Mouse (Mus musculus) kidney, adult 8-10 months (tissue): ENCODE data around the gene Srpk3.
"Not testable (repeated sequence)": the region's sequence is repeated elsewhere in the genome, so short reads cannot be mapped to it uniquely, and the experiment has no call there.

ENCODE experiments used
- DNase-seq, 2 experiments: peaks; one replicate each; pipeline ENCODE4 v3.0.0; 2022

Srpk3 gene

GRCm38 (mm10) chrX:73774168-73774760, at the start of gene Srpk3:
Srpk3 (plus strand) TSS chrX:73774405.
- no peak for DNase-seq

DNA sequence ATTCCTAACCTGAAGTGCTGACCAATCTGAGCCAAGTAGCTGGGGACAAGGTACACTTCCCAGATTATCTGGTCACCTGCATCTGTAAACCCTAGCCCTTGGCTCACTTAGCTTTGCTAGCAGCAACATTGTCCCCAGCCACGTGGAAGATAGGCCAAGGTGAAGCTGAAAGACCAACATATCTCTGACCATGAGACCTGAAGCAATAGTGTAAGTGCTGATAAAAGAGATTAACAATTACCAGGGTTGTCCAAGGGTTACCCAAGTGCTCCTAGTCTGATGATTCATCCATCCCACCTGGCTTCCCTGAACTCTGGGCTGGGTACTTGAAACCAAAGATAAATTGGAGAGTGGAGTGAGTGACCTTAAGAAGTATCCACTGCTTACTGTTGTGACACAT, 43.3 kb upstream of the Srpk3 start:
- no peak for DNase-seq

- no peak for DNase-seq
Observed at GRCm38 (mm10) chrX:73738155-73738554, 36.0 kb upstream of the Srpk3 start.

DNA sequence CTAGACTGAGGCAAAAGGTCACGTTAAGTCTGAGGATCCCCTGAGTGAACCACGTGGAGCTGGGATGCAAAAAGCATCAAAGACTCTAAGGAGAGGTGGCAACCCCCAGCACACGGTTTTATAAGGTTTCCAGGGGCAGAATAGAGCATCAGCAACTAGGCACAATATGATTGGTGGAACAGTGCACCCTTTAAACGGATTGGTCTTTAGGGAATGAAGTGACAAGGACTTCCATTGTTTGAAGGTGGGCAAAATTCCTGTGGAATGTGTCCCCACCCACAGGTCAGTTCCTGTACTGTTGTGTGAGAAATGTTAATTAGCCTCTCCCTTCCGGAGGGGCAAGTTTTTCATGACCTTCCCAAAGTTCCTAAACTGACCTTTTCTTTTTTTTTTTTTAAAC, 35.1 kb upstream of the Srpk3 start:
- no peak for DNase-seq

DNA sequence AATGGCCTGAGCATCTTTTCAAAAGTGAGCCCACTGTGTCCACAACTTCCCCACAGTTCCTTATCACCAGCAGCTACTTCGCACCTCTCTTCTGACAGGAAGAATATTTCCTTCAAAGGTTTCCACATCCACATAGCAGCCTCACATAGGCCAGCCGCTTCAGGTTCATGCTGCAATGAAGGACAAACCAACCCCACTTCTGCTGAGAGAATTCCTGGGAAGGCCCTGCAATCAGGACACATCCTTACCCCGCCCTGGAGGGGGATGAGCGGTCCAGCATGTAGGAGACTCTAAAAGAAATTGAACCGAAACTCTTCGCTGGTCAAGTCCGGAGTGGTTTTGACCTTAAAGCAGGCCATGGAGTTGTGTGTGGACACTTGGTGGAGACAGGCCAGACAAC, 34.4 kb upstream of the Srpk3 start:
- not testable (repeated sequence) for DNase-seq

DNA sequence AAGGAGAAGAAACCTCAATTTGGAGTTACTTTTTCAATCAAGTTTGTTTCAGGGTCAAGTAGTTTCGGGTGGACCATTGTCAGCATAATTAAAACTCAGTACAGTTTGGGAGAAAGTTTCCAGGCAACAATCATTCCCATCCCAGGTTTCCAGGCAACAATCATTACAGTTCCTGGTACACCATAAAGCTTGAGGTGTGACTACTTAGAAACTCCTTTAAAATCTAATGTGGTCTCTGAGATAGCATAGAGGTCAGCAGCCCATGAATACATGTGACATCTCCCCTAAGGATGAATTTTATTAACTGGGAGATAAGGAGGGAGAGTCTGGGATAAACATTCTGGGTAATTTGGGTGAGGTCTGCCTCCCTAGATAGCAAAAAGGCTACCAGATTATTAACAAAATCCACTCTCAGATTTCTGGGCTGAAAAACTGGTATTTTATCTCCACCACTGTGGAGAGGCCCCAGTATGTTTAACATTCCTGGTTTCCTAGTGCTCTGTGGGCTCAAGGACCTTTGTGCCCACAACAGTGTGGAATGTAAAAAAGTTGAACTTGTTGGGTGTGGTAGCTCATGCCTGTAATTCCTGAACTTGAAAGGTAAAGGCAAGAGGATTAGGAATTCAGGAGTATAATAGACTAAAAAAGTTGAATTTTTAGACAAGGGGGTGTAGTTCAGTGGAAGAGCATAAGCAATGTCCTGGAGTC, 29.3 kb upstream of the Srpk3 start:
- DNase-seq, result no peak

GRCm38 (mm10) chrX:73748977-73749376, 25.2 kb upstream of the Srpk3 start:
- no peak for DNase-seq

DNA sequence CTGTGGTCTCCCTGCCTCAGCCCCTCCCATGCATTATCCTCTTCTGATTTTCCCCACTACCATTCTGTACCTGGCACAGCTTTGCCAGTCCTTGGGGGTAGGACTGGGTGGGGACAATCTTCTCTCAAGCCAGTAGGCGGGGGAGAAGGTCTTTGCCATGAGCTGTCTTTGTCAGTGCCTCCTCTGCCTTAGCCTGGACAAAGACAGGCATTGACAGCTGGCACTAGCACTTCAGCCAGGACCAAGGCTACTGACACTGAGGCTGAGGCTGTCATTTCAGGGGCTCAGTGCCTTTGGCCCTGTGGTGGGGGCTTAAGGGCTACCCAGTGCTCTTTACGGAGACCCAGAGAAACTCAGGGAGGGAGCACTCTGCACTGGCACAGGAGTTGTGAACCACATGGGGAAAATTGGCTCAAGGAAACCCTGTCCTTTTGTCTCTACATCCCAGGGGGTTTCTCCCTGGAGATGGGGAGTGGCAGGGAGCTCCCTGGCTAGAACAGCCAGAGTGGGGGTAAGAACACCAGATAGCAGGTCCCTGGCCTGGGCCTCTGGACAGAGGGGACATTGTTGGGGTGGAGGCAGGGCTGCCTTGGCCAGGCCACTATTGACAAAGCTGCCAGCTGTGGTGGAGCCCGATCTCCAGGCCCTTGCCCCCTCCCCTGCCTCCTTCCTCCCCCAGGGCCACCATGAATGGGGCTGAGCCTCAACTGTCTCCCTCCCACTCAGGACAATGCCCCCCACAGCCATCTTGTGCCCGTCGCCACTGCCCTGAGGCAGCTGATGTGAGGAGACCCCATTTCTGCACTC, 17.7 kb upstream of the Srpk3 start, which contains the start of gene Plxnb3:
Plxnb3 (plus strand) TSS at position 757 of the 807 bp plus-strand sequence.
- DNase-seq, result no peak

GRCm38 (mm10) chrX:73758611-73759290, 15.5 kb upstream of the Srpk3 start:
- no peak for DNase-seq

GRCm38 (mm10) chrX:73765311-73765710, 8.9 kb upstream of the Srpk3 start:
- peak; percentile 48 to 50 for DNase-seq

GRCm38 (mm10) chrX:73767267-73767666, 6.9 kb upstream of the Srpk3 start:
- DNase-seq, result no peak

DNA sequence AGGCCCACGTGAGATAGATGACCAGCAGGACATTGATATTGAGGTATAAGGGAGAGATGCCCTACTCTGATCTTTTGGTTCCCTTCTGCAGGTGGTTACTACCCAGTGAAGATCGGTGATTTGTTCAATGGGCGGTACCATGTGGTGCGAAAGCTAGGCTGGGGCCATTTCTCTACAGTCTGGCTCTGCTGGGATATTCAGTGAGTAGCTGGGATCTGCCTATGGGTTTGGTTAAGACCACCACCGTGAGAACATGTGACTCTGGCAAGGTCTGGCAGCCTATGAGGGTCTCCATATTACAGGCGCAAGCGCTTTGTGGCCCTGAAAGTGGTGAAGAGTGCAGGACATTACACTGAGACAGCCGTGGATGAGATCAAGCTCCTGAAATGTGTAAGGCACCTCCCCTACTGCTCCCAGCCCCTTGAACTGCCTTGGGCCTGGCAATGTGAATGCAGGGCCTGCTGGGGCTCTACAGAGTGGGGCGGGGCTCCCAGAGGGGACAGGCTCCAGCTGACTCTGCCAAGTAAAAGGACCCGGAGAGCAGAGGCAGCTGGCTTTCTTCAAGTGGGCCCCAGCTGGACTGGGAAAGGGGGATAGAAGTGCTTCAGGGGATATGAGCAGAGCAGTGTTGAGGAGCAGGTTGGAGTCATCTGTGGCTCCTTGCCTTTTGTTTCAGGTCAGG, 738 bp downstream of the Srpk3 start:
- no peak for DNase-seq

DNA sequence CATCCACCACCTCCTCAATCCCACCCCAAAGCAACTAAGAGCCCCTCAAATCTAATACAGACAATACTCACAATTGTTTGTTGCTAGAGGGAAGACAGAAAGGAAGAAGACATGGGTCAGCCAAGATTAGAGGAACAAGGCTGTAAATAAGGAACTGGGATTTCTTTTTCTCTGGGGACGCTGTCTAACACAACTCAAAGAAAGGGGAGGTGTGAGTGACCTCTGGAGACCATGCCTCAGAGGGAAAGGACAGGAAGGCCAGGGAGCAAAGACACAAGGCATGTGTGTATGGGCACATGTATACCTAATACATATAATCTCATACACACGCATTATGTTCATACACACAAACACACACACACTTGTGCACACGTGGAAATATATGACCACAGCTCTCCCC, 8.0 kb downstream of the Srpk3 start:
- DNase-seq, result no peak

DNA sequence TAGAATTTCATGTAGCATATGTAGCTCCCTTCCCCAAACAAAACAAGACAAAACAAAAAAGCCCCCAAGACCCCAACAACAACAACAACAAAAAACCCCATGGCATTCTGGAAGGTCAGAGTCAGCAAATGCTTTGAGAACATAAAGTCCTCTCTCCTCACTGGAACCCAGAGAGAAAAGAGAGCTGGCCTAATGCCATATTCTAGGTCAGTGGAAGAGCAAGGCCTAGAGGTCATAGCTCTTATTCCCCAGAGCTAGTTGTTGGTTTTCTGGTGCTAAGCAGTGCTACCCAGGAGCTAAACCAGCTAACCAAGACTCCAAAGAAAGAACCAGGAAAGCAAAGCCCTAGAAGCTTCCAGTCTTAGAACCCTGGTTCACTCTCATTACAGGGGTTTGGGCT, 11.5 kb downstream of the Srpk3 start:
- peak in 1 of 2 experiments; percentile 37 for DNase-seq

- DNase-seq, result peak; percentile 94
Observed at GRCm38 (mm10) chrX:73786364-73787224, 12.4 kb downstream of the Srpk3 start, which contains the start of the genes Idh3g and Ssr4. Idh3g (minus strand) TSS chrX:73786897. Ssr4 (plus strand) TSS chrX:73787028.

DNA sequence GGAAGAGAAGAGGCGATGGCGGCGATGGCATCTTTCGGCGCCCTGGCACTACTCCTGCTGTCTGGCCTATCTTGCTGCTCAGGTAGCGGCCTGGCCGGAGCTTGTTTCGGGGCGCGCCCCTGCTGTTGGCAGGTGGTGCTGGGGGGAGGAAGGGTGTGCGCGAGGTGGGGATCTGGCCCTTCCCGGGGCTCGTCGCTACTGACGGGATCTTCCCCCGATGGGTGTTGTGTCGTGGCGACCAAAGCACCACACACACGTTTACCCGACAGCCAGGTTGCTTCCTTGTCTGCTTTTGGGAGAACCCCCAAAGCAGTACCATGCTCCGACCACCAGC, 13.0 kb downstream of the Srpk3 start:
- DNase-seq, result no peak

DNA sequence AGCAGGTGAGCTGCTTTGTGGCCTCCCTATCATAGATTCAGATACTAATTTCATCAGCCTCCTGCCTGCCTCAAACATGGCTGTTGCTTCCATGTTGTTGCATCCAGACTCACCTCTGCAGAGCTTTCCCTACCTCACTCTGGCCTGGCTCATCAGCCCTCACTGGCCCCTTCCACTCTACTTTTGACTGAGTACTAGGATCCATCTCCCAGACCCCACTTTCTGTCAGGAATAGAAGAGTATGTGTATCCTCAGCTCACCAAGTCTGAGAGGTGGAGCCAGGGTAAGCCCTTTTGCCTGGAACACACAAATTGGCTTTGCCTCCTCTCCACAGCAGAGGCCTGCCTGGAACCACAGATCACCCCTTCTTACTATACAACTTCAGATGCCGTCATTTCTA, 14.3 kb downstream of the Srpk3 start:
- DNase-seq, result no peak

- no peak for DNase-seq
Observed at GRCm38 (mm10) chrX:73793039-73793438, 18.8 kb downstream of the Srpk3 start.

DNA sequence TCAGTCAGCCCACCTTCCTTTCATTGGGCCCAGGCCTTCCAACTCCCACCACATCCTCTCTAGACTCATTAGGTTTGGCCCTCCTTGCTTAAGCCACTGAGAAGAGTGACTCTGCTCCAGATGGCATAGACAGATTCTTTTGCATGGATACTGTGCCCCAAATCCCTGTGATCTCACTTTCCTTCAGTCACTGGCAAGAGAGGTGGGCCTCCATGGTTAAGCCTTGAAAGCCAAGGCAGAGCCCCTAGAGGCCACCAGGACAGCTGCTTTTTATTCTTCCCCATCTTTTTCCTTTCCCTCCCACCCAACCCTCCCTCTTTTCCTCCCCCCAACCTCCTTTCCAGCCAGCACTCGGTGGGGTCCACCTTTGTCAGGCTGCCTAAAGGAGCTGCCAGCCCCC, 19.3 kb downstream of the Srpk3 start:
- DNase-seq, result no peak

GRCm38 (mm10) chrX:73797511-73797910, 23.3 kb downstream of the Srpk3 start:
- DNase-seq, result no peak

DNA sequence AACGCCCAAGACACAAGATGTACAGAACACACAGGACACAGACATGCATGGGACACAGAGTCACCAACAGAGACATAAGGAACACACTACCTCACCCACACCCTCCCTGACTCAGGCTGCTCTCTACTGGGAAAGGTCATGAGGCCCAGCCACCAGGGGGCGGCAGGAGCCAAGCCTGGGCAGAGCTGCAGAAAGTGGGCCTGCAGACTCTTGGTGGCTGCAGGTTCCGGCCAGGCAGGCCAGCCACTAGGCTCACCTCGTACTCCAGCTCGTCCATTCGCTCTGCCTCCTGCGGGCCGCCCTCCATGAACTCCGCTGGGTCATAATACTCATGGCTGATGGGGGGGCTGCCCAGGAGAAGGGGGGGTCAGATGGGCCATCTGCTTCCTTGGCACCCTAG, 24.3 kb downstream of the Srpk3 start:
- peak; percentile 67 to 76 for DNase-seq

- DNase-seq, result no peak
Observed at GRCm38 (mm10) chrX:73805814-73806213, 31.6 kb downstream of the Srpk3 start.
